Mouse (Mus musculus) MEL (cell line): Measurements from ENCODE around the gene Fbrs.
A peak's percentile ranks its signal among the peaks of the same experiment; 100 is the strongest.

ENCODE experiments used
- CTCF ChIP-seq, 3 experiments: IDR thresholded peaks in 2 of 3; conservative IDR thresholded peaks in 1 of 3; 2 replicates each; pipeline ENCODE4 v1.5.1; 2011 to 2012; ENCODE audit warnings: low read length in 3 of 3, low read depth in 2 of 3, mild to moderate bottlenecking in 2 of 3, improper control_type of control experiment in 1 of 3, inconsistent platforms in 1 of 3, mixed read lengths in 1 of 3, moderate library complexity in 1 of 3; ENCODE audit not compliant: control insufficient read depth in 1 of 3, insufficient read depth in 1 of 3, poor library complexity in 1 of 3, severe bottlenecking in 1 of 3
- MAFK ChIP-seq: IDR thresholded peaks from 2 replicates; pipeline ENCODE4 v1.6.1; 2011; ENCODE audit warnings: low read depth, mild to moderate bottlenecking, low read length, improper control_type of control experiment, borderline replicate concordance
- MAX ChIP-seq: IDR thresholded peaks from 2 replicates; pipeline ENCODE4 v1.6.1; 2011; ENCODE audit warnings: low read length, improper control_type of control experiment
- POLR2A ChIP-seq, 2 experiments: IDR thresholded peaks; 2 replicates each; pipeline ENCODE4 v1.6.1; 2011 to 2012; ENCODE audit warnings: low read length in 2 of 2, mild to moderate bottlenecking in 2 of 2, control low read depth in 1 of 2, improper control_type of control experiment in 1 of 2, low read depth in 1 of 2, moderate library complexity in 1 of 2; ENCODE audit not compliant: control insufficient read depth in 1 of 2, insufficient read depth in 1 of 2, poor library complexity in 1 of 2
- POLR2AphosphoS5 ChIP-seq: IDR thresholded peaks from 2 replicates; pipeline ENCODE4 v1.6.1; 2012; ENCODE audit warnings: low read depth, borderline replicate concordance, mild to moderate bottlenecking, inconsistent platforms, low read length, moderate library complexity, mixed read lengths

- TF ChIP-seq CTCF (IDR thresholded peaks at IDR 0.05 in 2 of 3, conservative IDR thresholded peaks at IDR 0.05 in 1 of 3; ENCODE audit: control insufficient read depth in 1 of 3, insufficient read depth in 1 of 3, low read depth in 2 of 3, low read length in 3 of 3, poor library complexity in 1 of 3, severe bottlenecking in 1 of 3) (no peak), POLR2AphosphoS5 (no peak), MAFK (no peak), POLR2A (IDR thresholded peaks at IDR 0.05; ENCODE audit: control insufficient read depth in 1 of 2, insufficient read depth in 1 of 2, low read depth in 1 of 2, low read length in 2 of 2, poor library complexity in 1 of 2) (no peak), MAX (0 out of 2 replicates have a peak, but pooled peaks have one; percentile 19)
Observed at GRCm38 (mm10) chr7:127472060-127472459, 6.9 kb upstream of the Fbrs start.
